Mouse (Mus musculus) MEL (cell line): ENCODE measurements around the gene Lasp1. TPM values are rescaled to one million over a fixed set of nuclear protein-coding genes. Genes with fewer than 3 reads are reported as not detected.

Experiments
- DNase-seq: peaks from one replicate; pipeline ENCODE4 v3.0.0; 2011; ENCODE audit warnings: low read depth, low spot score
- H3K27ac ChIP-seq: 2 replicates; pipeline ENCODE4 v1.5.1; 2012; ENCODE audit warnings: low read depth, mild to moderate bottlenecking, control low read depth, low read length, moderate library complexity; ENCODE audit not compliant: control insufficient read depth
- H3K27me3 ChIP-seq, 2 experiments: fragments of 150-350 bp in 1 of 2; sonication (generic) in 1 of 2; 2 replicates each; pipeline ENCODE4 v1.6.1; 2012; ENCODE audit warnings: low read length in 2 of 2, mild to moderate bottlenecking in 2 of 2, improper control_type of control experiment in 1 of 2, moderate library complexity in 1 of 2; ENCODE audit not compliant: insufficient read depth in 2 of 2, control insufficient read depth in 1 of 2
- H3K36me3 ChIP-seq, 2 experiments: 2 replicates each; pipeline ENCODE4 v1.6.1; 2012 to 2014; ENCODE audit warnings: low read length in 2 of 2, improper control_type of control experiment in 1 of 2, inconsistent platforms in 1 of 2, mild to moderate bottlenecking in 1 of 2; ENCODE audit not compliant: insufficient read depth in 2 of 2, control insufficient read depth in 1 of 2
- H3K4me1 ChIP-seq, 2 experiments: fragments of 150-350 bp in 1 of 2; sonication (generic) in 1 of 2; 2 replicates each; pipeline ENCODE4 v1.6.1; 2012; ENCODE audit warnings: low read length in 2 of 2, improper control_type of control experiment in 1 of 2, mild to moderate bottlenecking in 1 of 2; ENCODE audit not compliant: insufficient read depth in 2 of 2, control insufficient read depth in 1 of 2
- H3K4me3 ChIP-seq, 2 experiments: fragments of 150-350 bp in 1 of 2; sonication (generic) in 1 of 2; 2 replicates each; pipeline ENCODE4 v1.5.1; 2012; ENCODE audit warnings: low read depth in 2 of 2, low read length in 2 of 2, mild to moderate bottlenecking in 2 of 2, moderate library complexity in 2 of 2, control low read depth in 1 of 2, improper control_type of control experiment in 1 of 2; ENCODE audit not compliant: control insufficient read depth in 1 of 2, insufficient read depth in 1 of 2
- H3K79me2 ChIP-seq: 2 replicates; pipeline ENCODE4 v1.6.1; 2012; ENCODE audit warnings: mild to moderate bottlenecking, low read length, moderate library complexity; ENCODE audit not compliant: control insufficient read depth, poor library complexity, insufficient read depth
- H3K9ac ChIP-seq: 2 replicates; pipeline ENCODE4 v1.6.1; 2012; ENCODE audit warnings: low read depth, mild to moderate bottlenecking, control low read depth, low read length, moderate library complexity; ENCODE audit not compliant: control insufficient read depth, poor library complexity, severe bottlenecking
- H3K9me3 ChIP-seq: fragments of 150-350 bp; sonication (generic); replicated peaks from 2 replicates; pipeline ENCODE4 v1.6.1; 2012; ENCODE audit warnings: mild to moderate bottlenecking, low read length, improper control_type of control experiment, moderate library complexity; ENCODE audit not compliant: insufficient read depth
- BHLHE40 ChIP-seq: IDR thresholded peaks from 2 replicates; pipeline ENCODE4 v1.6.1; 2012; ENCODE audit warnings: low read depth, mild to moderate bottlenecking, inconsistent platforms, low read length, improper control_type of control experiment, borderline replicate concordance
- CHD2 ChIP-seq: IDR thresholded peaks from 2 replicates; pipeline ENCODE4 v1.6.1; 2011; ENCODE audit warnings: low read length, improper control_type of control experiment
- CTCF ChIP-seq, 3 experiments: IDR thresholded peaks in 2 of 3; conservative IDR thresholded peaks in 1 of 3; 2 replicates each; pipeline ENCODE4 v1.5.1; 2011 to 2012; ENCODE audit warnings: low read length in 3 of 3, low read depth in 2 of 3, mild to moderate bottlenecking in 2 of 3, improper control_type of control experiment in 1 of 3, inconsistent platforms in 1 of 3, mixed read lengths in 1 of 3, moderate library complexity in 1 of 3; ENCODE audit not compliant: control insufficient read depth in 1 of 3, insufficient read depth in 1 of 3, poor library complexity in 1 of 3, severe bottlenecking in 1 of 3
- E2F4 ChIP-seq: IDR thresholded peaks from 2 replicates; pipeline ENCODE4 v1.6.1; 2011; ENCODE audit warnings: low read depth, low read length, improper control_type of control experiment, borderline replicate concordance
- ELF1 ChIP-seq: IDR thresholded peaks from 2 replicates; pipeline ENCODE4 v1.6.1; 2014; ENCODE audit warnings: low read depth, mild to moderate bottlenecking, inconsistent platforms, low read length, improper control_type of control experiment, moderate library complexity
- EP300 ChIP-seq, 2 experiments: IDR thresholded peaks; 2 replicates each; pipeline ENCODE4 v1.6.1; 2011; ENCODE audit warnings: improper control_type of control experiment in 2 of 2, low read length in 2 of 2, low read depth in 1 of 2, mild to moderate bottlenecking in 1 of 2
- GABPA ChIP-seq: IDR thresholded peaks from 2 replicates; pipeline ENCODE4 v1.6.1; 2012; ENCODE audit warnings: low read depth, mild to moderate bottlenecking, inconsistent platforms, low read length, improper control_type of control experiment, moderate library complexity
- HCFC1 ChIP-seq: IDR thresholded peaks from 2 replicates; pipeline ENCODE4 v1.6.1; 2012; ENCODE audit warnings: low read depth, mild to moderate bottlenecking, inconsistent platforms, low read length, improper control_type of control experiment, moderate library complexity
- KAT2A ChIP-seq: conservative IDR thresholded peaks from 2 replicates; pipeline ENCODE4 v1.6.1; 2012; ENCODE audit warnings: low read depth, low read length, improper control_type of control experiment, inconsistent platforms
- MAFK ChIP-seq: IDR thresholded peaks from 2 replicates; pipeline ENCODE4 v1.6.1; 2011; ENCODE audit warnings: low read depth, mild to moderate bottlenecking, low read length, improper control_type of control experiment, borderline replicate concordance
- MAX ChIP-seq: IDR thresholded peaks from 2 replicates; pipeline ENCODE4 v1.6.1; 2011; ENCODE audit warnings: low read length, improper control_type of control experiment
- MAZ ChIP-seq: IDR thresholded peaks from 2 replicates; pipeline ENCODE4 v1.6.1; 2012; ENCODE audit warnings: low read depth, mild to moderate bottlenecking, inconsistent platforms, low read length, improper control_type of control experiment
- MEF2A ChIP-seq: IDR thresholded peaks from 2 replicates; pipeline ENCODE4 v1.6.1; 2014; ENCODE audit warnings: low read depth, mild to moderate bottlenecking, inconsistent platforms, low read length, improper control_type of control experiment; ENCODE audit not compliant: poor library complexity, insufficient replicate concordance, severe bottlenecking; ENCODE audit errors: extremely low read depth
- MXI1 ChIP-seq: IDR thresholded peaks from 2 replicates; pipeline ENCODE4 v1.6.1; 2011; ENCODE audit warnings: mild to moderate bottlenecking, low read depth, low read length, improper control_type of control experiment
- MYC ChIP-seq: IDR thresholded peaks from 2 replicates; pipeline ENCODE4 v1.6.1; 2011; ENCODE audit warnings: low read depth, mild to moderate bottlenecking, low read length, improper control_type of control experiment, moderate library complexity
- NELFE ChIP-seq: IDR thresholded peaks from 2 replicates; pipeline ENCODE4 v1.6.1; 2011; ENCODE audit warnings: low read depth, low read length, improper control_type of control experiment
- NRF1 ChIP-seq: IDR thresholded peaks from 2 replicates; pipeline ENCODE4 v1.6.1; 2014; ENCODE audit warnings: low read depth, mild to moderate bottlenecking, inconsistent platforms, low read length, improper control_type of control experiment, moderate library complexity; ENCODE audit not compliant: poor library complexity, insufficient read depth, severe bottlenecking
- POLR2AphosphoS2 ChIP-seq: IDR thresholded peaks from 2 replicates; pipeline ENCODE4 v1.6.1; 2011; ENCODE audit warnings: low read length, improper control_type of control experiment
- POLR2AphosphoS5 ChIP-seq: IDR thresholded peaks from 2 replicates; pipeline ENCODE4 v1.6.1; 2012; ENCODE audit warnings: low read depth, borderline replicate concordance, mild to moderate bottlenecking, inconsistent platforms, low read length, moderate library complexity, mixed read lengths
- RAD21 ChIP-seq: IDR thresholded peaks from 2 replicates; pipeline ENCODE4 v1.6.1; 2011; ENCODE audit warnings: mild to moderate bottlenecking, low read depth, low read length, improper control_type of control experiment
- RCOR1 ChIP-seq: IDR thresholded peaks from 2 replicates; pipeline ENCODE4 v1.6.1; 2012; ENCODE audit warnings: low read depth, mild to moderate bottlenecking, inconsistent platforms, low read length, improper control_type of control experiment
- SMC3 ChIP-seq: IDR thresholded peaks from 2 replicates; pipeline ENCODE4 v1.6.1; 2011; ENCODE audit warnings: low read depth, low read length, improper control_type of control experiment
- TBP ChIP-seq: IDR thresholded peaks from 2 replicates; pipeline ENCODE4 v1.8.0; 2011; ENCODE audit warnings: low read depth, low read length, improper control_type of control experiment
- UBTF ChIP-seq: IDR thresholded peaks from 2 replicates; pipeline ENCODE4 v1.6.1; 2012; ENCODE audit warnings: low read depth, mild to moderate bottlenecking, inconsistent platforms, low read length, improper control_type of control experiment, moderate library complexity, borderline replicate concordance; ENCODE audit not compliant: insufficient read depth
- USF1 ChIP-seq: IDR thresholded peaks from 2 replicates; pipeline ENCODE4 v1.6.1; 2014; ENCODE audit warnings: low read depth, mild to moderate bottlenecking, inconsistent platforms, low read length, improper control_type of control experiment, moderate library complexity
- ZKSCAN1 ChIP-seq: IDR thresholded peaks from 2 replicates; pipeline ENCODE4 v1.6.1; 2012; ENCODE audit warnings: low read depth, mild to moderate bottlenecking, inconsistent platforms, low read length, improper control_type of control experiment, moderate library complexity
- ZMIZ1 ChIP-seq: IDR thresholded peaks from 2 replicates; pipeline ENCODE4 v1.6.1; 2012; ENCODE audit warnings: low read depth, mild to moderate bottlenecking, inconsistent platforms, low read length, improper control_type of control experiment, moderate library complexity
- ZNF384 ChIP-seq: IDR thresholded peaks from 2 replicates; pipeline ENCODE4 v1.6.1; 2012; ENCODE audit warnings: low read depth, mild to moderate bottlenecking, inconsistent platforms, low read length, improper control_type of control experiment
- polyA plus RNA-seq, 2 experiments: library from polyadenylated mRNA; stranded (reverse) in 1 of 2; unstranded in 1 of 2; fragments of >175 nt in 1 of 2; fragments of >200 nt in 1 of 2; gene quantifications; 2 replicates each; pipeline versions ENCODE4 v1.2.1 to v1.2.4; 2012; ENCODE audit warnings: low replicate concordance in 2 of 2, low read depth in 1 of 2; ENCODE audit not compliant: insufficient read length in 2 of 2, insufficient read depth in 1 of 2, missing spikeins in 1 of 2
- total RNA-seq: library from RNA; depleted of rRNA; stranded (reverse); fragments of 300-350 nt; gene quantifications from 2 replicates; pipeline ENCODE4 v1.2.3, GENCODE M21; 2012

Gene Lasp1
- total and polyA plus RNA-seq, 3 experiments, result 13.3 to 38.7 TPM; not detected in 1

DNA sequence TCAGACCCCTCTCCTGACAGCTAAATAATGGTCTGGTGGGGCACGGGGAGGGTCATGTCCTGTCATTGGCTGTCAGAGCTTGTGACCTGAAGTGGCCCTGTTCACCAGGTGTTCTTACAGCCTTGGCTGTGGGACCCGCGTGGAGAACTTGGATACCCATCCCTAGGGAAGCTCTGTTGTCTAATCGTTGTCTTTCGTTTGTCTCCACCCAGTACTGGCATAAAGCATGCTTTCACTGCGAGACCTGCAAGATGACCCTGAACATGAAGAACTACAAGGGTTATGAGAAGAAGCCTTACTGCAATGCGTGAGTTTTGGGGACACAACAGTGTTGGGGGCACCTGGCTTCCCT, 7.8 kb downstream of the Lasp1 start:
- H3K9ac ChIP-seq, result no peak overlapping the region
- no peaks in the 10 kb centered on the region for H3K79me2 ChIP-seq
- H3K4me3 ChIP-seq, result no peak overlapping the region
- H3K4me1 ChIP-seq, result peaks cover 2 to 23% of the 10 kb centered on the region in 2 experiments
- H3K27me3 ChIP-seq, result no peaks in the 10 kb centered on the region
- H3K9me3 ChIP-seq, result no peaks in the 10 kb centered on the region
- DNase-seq, result no peak
- H3K36me3 ChIP-seq, result peaks cover 0 to 14% of the 10 kb centered on the region in 2 experiments; a peak in 2 of 4 replicates
- TF ChIP-seq GABPA (no peak), MAFK (no peak), UBTF (no peak), POLR2AphosphoS2 (no peak), MXI1 (no peak), MYC (no peak), NRF1 (no peak), ELF1 (no peak), CTCF (IDR thresholded peaks at IDR 0.05 in 2 of 3, conservative IDR thresholded peaks at IDR 0.05 in 1 of 3; ENCODE audit: control insufficient read depth in 1 of 3, insufficient read depth in 1 of 3, low read depth in 2 of 3, low read length in 3 of 3, poor library complexity in 1 of 3, severe bottlenecking in 1 of 3) (no peak), TBP (no peak), POLR2AphosphoS5 (no peak), MAX (no peak), EP300 (IDR thresholded peaks at IDR 0.05; ENCODE audit: low read depth in 1 of 2, low read length in 2 of 2) (no peak), BHLHE40 (no peak), ZMIZ1 (no peak), ZNF384 (no peak), NELFE (no peak)
- no peak overlapping the region for H3K27ac ChIP-seq

DNA sequence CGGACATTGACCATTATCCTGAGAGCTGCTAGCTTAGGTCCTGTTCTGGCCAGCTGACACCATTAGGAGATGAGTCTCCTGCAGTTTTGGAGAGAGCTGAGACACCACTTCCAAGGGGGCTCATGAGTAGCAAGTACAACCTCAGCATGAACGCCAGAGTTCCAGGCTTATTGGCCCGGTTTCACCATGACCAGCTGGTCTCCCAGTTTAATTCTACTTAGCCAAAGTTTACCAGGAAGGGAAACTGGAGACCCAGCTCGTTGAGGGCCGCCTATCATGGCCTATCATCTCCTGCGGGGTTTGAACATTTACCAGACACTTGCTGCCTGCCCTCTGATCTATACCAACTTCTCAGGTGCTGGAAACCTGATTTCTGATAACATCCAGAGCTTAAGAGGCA, 8.8 kb downstream of the Lasp1 start:
- Histone ChIP-seq H3K27me3 (no peaks in the 10 kb centered on the region), H3K4me1 (peaks cover 2 to 15% of the 10 kb centered on the region in 2 experiments)
- TF ChIP-seq EP300 (IDR thresholded peaks at IDR 0.05; ENCODE audit: low read depth in 1 of 2, low read length in 2 of 2) (no peak), UBTF (no peak), MAZ (no peak), TBP (no peak), CTCF (IDR thresholded peaks at IDR 0.05 in 2 of 3, conservative IDR thresholded peaks at IDR 0.05 in 1 of 3; ENCODE audit: control insufficient read depth in 1 of 3, insufficient read depth in 1 of 3, low read depth in 2 of 3, low read length in 3 of 3, poor library complexity in 1 of 3, severe bottlenecking in 1 of 3) (no peak), MAX (no peak), ZNF384 (no peak), NELFE (no peak), SMC3 (no peak), POLR2AphosphoS2 (no peak), E2F4 (no peak), CHD2 (no peak), USF1 (no peak), MEF2A (no peak), HCFC1 (no peak), ZKSCAN1 (no peak), KAT2A (no peak), RAD21 (no peak), RCOR1 (no peak)
- TF ChIP-seq, all 39 proteins: peak for 0
- Histone ChIP-seq H3K79me2 (no peaks in the 10 kb centered on the region), H3K4me3 (no peak overlapping the region), H3K36me3 (peaks cover 0 to 11% of the 10 kb centered on the region in 2 experiments; a peak in 2 of 4 replicates), H3K27ac (no peak overlapping the region), H3K9ac (no peak overlapping the region), H3K9me3 (no peaks in the 10 kb centered on the region)
- no peak for DNase-seq
